Mouse (Mus musculus): ENCODE data around the gene Cfap77. TPM values are rescaled to one million over a fixed set of nuclear protein-coding genes. Genes with fewer than 3 reads are reported as not detected.
"Not testable (repeated sequence)": the region's sequence is repeated elsewhere in the genome, so short reads cannot be mapped to it uniquely, and the experiment has no call there.

The Cfap77 gene
- polyA plus RNA-seq (2016; fragmentation: Nextera tagmentation; extraction: Ambion mirVana): 0.47 and 0.64 TPM in 2 replicates

DNA sequence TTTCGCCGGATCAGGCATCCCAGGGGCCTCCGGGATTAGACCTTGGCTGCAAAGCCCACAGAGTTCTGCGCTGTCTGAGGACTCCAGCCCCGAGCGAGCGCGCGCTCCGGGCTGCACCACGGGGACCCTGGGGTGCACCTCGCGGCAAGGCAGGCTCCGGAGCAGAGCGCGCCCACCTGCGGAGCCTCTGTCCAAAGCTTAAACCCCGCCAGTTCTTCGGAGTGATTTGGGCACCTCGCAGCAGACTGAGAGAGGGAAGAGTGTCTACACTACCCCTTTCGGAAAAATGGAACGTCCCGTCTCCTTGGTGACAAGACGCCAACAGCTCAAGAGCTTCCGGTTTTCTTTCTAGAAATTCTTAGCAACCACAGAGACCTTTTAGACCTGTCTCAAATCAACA lies at the start of gene Cfap77:
Gene Cfap77, minus strand, starts transcription at position 76 of the 400 bp plus-strand sequence.
- peak within 1 kb of the TSS; percentile 56 for H3K9ac ChIP-seq (replicated peaks)
- H3K27ac ChIP-seq (replicated peaks): 0 out of 2 replicates have a peak within 1 kb of the TSS, but pooled peaks have one; percentile 15
- H3K27me3 ChIP-seq: peaks cover 47% of the 10 kb centered on the region
- peak; percentile 75 for ATAC-seq (ENCODE audit: low FRiP score, low read depth)
- peaks cover 24% of the 10 kb centered on the region for H3K4me1 ChIP-seq
- peak within 1 kb of the TSS; percentile 51 for H3K4me3 ChIP-seq
- peak within 1 kb of the TSS; percentile 79 for H3K4me2 ChIP-seq (replicated peaks)
- no peaks in the 10 kb centered on the region for H3K36me3 ChIP-seq
- under 1% methylated on average over 25 of the region's 25 CpGs for WGBS
- H3K9me3 ChIP-seq: no peaks in the 10 kb centered on the region

DNA sequence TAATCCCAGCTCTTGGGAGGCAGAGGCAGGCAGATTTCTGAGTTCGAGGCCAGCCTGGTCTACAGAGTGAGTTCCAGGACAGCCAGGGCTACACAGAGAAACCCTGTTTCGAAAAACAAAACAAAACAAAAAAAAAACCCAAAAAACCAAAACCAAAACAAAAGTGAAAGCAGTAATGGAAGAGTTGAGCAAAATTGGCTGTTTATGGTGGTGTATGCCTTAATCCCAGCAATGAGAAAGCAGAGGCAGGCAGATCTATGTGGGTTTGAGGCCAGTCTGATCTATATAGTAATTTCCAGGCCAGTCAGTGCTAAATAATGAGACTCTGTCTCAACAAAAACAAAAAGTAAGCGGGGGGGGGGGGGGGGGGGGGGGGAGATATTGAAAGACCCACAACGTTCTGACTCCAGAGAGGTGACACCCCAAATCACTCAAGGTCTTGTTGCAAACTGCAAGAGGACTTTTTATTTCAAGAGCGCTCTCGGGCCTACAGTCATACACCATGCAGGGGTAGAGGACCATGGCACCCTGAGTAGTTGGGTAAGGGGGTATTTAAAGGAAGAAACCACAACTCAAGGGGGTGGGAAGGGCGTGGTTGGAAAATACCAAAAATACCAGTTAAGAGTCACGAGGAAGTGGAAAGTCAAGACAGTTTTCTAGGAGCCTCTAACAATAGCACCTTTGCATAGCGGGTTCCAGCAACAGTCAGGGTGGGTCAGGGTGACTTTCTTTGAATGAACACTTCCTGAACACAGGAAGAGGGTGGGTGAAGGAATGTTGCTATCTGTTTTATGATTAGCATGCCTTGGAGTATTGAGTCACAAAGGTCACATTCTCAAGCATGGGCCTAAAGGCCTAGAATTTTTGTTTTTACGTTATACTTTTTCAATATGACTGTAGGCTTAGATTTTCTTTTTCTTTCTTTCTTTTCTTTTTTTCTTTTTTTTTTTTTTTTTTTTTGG lies 47.8 kb upstream of the Cfap77 start:
- not testable (repeated sequence) for H3K9ac ChIP-seq (replicated peaks); H3K36me3 ChIP-seq; ATAC-seq (ENCODE audit: low FRiP score, low read depth); H3K9me3 ChIP-seq; H3K4me2 ChIP-seq (replicated peaks); H3K4me3 ChIP-seq; H3K27me3 ChIP-seq; H3K27ac ChIP-seq (replicated peaks); H3K4me1 ChIP-seq
- 90% methylated on average over 9 of the region's 10 CpGs for WGBS

DNA sequence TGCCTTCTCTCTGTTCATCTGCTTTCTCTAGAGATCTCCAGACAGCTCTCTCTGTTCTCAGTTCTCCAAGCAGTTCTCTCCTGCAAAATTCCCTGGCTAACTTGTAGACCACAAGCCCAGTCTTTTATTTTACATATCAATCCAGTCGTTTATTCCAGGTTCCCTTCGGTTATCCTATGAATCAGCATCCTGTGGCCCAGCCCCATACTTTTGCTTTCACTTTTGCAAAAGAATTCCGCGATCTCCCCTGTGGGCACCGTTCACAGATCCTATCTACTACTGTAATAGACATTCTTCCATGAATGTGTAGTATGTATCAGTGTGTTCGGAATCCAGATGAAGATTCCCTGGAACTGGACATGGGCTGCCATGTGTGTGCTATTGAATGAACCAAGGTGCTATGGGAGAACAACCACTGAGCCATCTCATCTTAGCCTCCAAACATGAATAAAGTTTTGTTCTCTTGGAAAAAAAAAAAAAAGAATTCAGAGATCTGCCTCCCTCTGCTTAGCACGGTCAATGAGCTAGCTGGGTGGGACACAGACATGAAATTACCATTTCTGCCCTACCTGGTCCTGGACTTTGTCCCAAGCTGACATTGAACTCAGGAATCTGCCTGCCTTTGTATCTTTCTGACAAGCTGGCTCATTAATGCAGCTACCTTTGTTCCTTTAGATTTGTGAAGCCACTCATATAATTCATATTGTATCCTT lies 46.1 kb upstream of the Cfap77 start:
- 0 out of 2 replicates have a peak, but pooled peaks cover 3% of the 10 kb centered on the region for H3K4me1 ChIP-seq
- H3K4me3 ChIP-seq: no peak overlapping the region
- H3K9ac ChIP-seq (replicated peaks): no peak overlapping the region
- 81% methylated on average over 7 of the region's 7 CpGs for WGBS
- no peak overlapping the region for H3K4me2 ChIP-seq (replicated peaks)
- no peak overlapping the region for H3K27ac ChIP-seq (replicated peaks)
- H3K9me3 ChIP-seq: no peaks in the 10 kb centered on the region
- ATAC-seq (ENCODE audit: low FRiP score, low read depth): no peak
- H3K36me3 ChIP-seq: no peaks in the 10 kb centered on the region
- H3K27me3 ChIP-seq: no peaks in the 10 kb centered on the region

DNA sequence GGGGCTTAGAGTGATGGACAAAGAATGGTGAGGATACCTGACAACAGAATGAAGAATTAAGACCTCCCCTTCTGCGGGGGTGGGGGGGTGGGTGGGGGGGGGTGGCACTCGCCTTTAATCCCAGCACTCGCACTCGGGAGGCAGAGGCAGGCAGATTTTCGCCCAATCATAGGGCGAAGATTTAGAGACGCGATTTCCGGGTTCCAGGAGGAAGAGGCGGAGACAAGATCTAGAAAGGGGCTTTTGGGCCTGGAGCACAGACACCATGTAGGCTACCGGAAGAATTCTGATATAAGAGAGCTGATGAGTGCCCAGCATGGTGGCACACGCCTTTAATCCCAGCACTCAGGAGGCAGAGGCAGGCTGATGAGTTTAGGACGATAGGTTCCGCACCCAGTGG lies 44.8 kb upstream of the Cfap77 start:
- no peak overlapping the region for H3K4me3 ChIP-seq
- 0 out of 2 replicates have a peak, but pooled peaks cover 3% of the 10 kb centered on the region for H3K4me1 ChIP-seq
- no peak for ATAC-seq (ENCODE audit: low FRiP score, low read depth)
- no peaks in the 10 kb centered on the region for H3K27me3 ChIP-seq
- no peak overlapping the region for H3K27ac ChIP-seq (replicated peaks)
- no peaks in the 10 kb centered on the region for H3K9me3 ChIP-seq
- no peak overlapping the region for H3K4me2 ChIP-seq (replicated peaks)
- no peak overlapping the region for H3K9ac ChIP-seq (replicated peaks)
- 92% methylated on average over 13 of the region's 14 CpGs for WGBS
- H3K36me3 ChIP-seq: no peaks in the 10 kb centered on the region

DNA sequence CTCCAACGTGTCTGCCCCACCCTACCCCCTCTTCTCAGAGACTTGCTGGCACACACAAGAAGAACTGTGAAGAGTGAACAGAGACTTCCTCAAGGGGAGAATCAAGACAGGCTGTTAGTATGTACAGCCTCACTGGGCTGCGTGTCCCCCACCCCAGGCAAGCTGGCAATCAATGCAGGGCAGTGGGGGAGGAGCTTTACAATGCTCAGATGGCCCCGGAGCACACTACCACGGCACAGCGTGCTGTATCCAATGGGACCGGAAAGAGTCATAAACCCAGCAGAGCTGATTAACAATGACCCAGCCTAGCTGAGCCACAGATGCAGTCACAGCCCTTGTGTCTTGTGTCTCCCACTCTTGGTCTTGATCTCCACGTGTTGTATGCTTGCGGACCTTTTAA lies 43.9 kb upstream of the Cfap77 start:
- Histone ChIP-seq H3K4me3 (no peak overlapping the region), H3K27me3 (no peaks in the 10 kb centered on the region), H3K27ac (replicated peaks) (no peak overlapping the region), H3K9me3 (no peaks in the 10 kb centered on the region), H3K4me2 (replicated peaks) (no peak overlapping the region), H3K36me3 (no peaks in the 10 kb centered on the region), H3K9ac (replicated peaks) (no peak overlapping the region), H3K4me1 (0 out of 2 replicates have a peak, but pooled peaks cover 3% of the 10 kb centered on the region)
- ATAC-seq (ENCODE audit: low FRiP score, low read depth): no peak
- 83% methylated on average over 8 of the region's 8 CpGs for WGBS

DNA sequence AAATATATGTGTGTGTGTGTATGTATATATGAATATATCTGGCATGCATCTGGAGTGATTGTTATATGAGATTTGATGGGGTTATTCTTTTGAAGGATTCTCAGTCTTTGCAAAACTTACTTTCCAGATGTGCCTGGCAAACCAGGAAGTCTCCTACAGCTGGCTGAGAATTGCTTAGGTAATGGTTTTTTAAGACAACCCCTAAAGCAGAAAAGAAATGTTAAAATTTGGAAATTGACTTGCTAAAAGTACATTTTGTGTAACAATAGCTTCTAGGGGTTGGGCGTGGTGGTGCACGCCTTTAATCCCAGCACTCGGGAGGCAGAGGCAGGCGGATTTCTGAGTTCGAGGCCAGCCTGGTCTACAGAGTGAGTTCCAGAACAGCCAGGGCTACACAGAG lies 43.1 kb upstream of the Cfap77 start:
- H3K4me3 ChIP-seq; ATAC-seq (ENCODE audit: low FRiP score, low read depth); H3K9ac ChIP-seq (replicated peaks); H3K27me3 ChIP-seq; H3K36me3 ChIP-seq; H3K4me2 ChIP-seq (replicated peaks); H3K9me3 ChIP-seq; H3K4me1 ChIP-seq; H3K27ac ChIP-seq (replicated peaks): not testable (repeated sequence)
- WGBS: 97% methylated on average over 5 of the region's 5 CpGs

DNA sequence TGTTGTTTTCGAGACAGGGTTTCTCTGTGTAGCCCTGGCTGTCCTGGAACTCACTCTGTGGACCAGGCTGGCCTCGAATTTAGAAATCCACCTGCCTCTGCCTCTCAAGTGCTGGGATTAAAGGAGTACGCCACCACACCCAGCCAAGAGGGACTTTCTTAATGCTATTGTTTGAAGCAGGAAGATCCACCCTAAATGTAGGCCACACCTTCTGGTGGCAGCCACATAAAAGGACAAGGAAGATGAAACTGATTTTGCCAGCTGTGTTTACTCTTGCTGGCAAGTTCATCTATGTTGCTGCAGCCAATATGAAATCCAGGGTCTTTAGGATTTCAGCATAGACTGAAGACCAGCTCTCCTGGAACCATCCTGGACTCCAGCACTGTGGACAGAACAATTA lies 42.6 kb upstream of the Cfap77 start:
- 0 out of 2 replicates have a peak, but pooled peaks cover 3% of the 10 kb centered on the region for H3K4me1 ChIP-seq
- 80% methylated on average over 3 of the region's 3 CpGs for WGBS

DNA sequence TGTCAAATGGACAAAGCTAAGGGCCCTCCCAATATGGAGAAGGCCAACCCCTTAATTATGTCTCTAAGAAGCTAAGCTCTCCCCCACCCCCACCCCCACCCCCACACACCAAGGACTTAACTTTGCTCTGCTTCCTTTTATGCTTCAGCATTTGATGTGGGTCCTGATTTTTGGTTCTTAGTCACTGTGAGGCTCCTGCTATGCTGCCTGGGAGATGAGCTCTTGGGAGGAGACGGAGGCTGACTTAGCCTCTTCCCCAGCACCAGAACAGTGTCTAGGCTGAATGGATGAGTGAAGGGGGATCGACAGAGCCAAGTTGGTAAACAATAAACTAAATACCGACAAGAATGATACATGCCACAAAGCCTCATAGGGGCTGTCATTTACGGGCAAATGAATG lies 41.9 kb upstream of the Cfap77 start:
- Histone ChIP-seq H3K4me1 (0 out of 2 replicates have a peak, but pooled peaks cover 3% of the 10 kb centered on the region), H3K9ac (replicated peaks) (no peak overlapping the region), H3K27ac (replicated peaks) (no peak overlapping the region), H3K27me3 (no peaks in the 10 kb centered on the region), H3K4me3 (no peak overlapping the region), H3K4me2 (replicated peaks) (no peak overlapping the region), H3K36me3 (no peaks in the 10 kb centered on the region), H3K9me3 (no peaks in the 10 kb centered on the region)
- 44% methylated on average over 4 of the region's 4 CpGs for WGBS
- ATAC-seq (ENCODE audit: low FRiP score, low read depth): no peak

More for the DNA sequence above, 42.6 kb upstream of the Cfap77 start:
- Histone ChIP-seq H3K36me3 (no peaks in the 10 kb centered on the region), H3K27me3 (no peaks in the 10 kb centered on the region), H3K9ac (replicated peaks) (no peak overlapping the region), H3K27ac (replicated peaks) (no peak overlapping the region), H3K9me3 (no peaks in the 10 kb centered on the region), H3K4me2 (replicated peaks) (no peak overlapping the region), H3K4me3 (no peak overlapping the region)
- no peak for ATAC-seq (ENCODE audit: low FRiP score, low read depth)

DNA sequence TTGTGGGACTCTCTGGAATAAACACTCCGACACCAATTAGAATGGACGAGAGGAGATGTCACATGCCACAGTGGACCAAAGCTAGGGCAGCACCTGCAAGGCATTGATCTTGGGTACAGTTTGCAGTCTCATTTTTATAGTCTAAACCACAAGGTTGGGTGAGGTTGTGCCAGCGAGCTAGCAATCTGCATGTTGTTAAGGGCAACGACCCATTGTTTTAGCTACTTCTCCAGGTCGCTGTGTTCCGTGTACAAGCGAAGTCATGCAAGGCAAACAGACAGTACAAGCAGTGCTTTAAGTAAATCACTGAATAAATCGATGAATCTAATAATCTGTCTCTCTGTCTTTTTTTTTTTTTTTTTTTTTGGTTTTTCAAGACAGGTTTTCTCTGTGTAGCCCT lies 40.8 kb upstream of the Cfap77 start:
- H3K27me3 ChIP-seq: no peaks in the 10 kb centered on the region
- no peak for ATAC-seq (ENCODE audit: low FRiP score, low read depth)
- 95% methylated on average over 8 of the region's 8 CpGs for WGBS

DNA sequence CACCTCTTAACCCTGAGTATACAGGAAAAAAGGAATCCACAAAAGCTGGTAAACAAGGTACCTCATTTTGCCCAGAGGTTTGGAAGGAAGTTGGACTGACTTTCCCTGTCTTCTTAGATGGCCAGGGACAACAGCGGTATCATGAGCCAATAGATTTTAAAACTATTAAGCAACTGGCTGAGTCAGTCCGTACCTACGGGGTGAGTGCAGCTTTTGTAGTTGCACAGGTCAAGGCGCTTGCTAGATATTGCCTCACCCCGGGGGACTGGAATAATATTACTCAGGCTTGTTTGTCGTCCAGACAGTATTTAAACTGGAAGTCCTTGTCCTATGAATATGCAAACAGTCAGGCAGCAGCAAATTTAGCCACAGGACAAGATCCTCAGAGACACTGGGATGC lies 34.4 kb upstream of the Cfap77 start:
- not testable (repeated sequence) for H3K9me3 ChIP-seq; H3K4me2 ChIP-seq (replicated peaks); H3K4me1 ChIP-seq; H3K27me3 ChIP-seq; H3K27ac ChIP-seq (replicated peaks); ATAC-seq (ENCODE audit: low FRiP score, low read depth); H3K9ac ChIP-seq (replicated peaks); H3K4me3 ChIP-seq
- 82% methylated on average over 6 of the region's 6 CpGs for WGBS
- H3K36me3 ChIP-seq: peaks cover 28% of the 10 kb centered on the region

More for the DNA sequence above, 40.8 kb upstream of the Cfap77 start:
- no peak overlapping the region for H3K27ac ChIP-seq (replicated peaks)
- no peak overlapping the region for H3K9ac ChIP-seq (replicated peaks)
- H3K9me3 ChIP-seq: no peaks in the 10 kb centered on the region
- no peak overlapping the region for H3K4me3 ChIP-seq
- H3K4me2 ChIP-seq (replicated peaks): no peak overlapping the region
- H3K4me1 ChIP-seq: 0 out of 2 replicates have a peak, but pooled peaks cover 3% of the 10 kb centered on the region
- H3K36me3 ChIP-seq: no peaks in the 10 kb centered on the region

DNA sequence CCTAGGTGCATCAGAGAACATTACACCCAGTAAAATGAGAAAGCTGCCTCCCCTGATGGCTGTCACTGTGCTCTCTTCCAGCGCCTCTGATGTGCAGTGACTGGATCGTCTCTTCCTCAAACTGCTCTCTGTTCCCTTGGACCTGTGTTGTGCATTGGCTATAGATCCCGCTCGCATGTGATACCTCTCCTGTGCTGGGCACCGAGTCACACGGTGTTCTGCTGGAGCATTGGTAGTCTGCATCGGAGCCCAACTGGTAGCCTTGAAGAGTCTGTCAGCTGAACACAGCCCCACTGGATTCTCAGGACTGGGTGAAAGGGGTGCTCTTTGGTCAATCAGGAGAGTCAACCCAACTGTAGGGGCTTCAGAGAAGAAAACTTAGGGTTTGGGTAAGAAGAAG lies 31.2 kb upstream of the Cfap77 start:
- no peak overlapping the region for H3K9ac ChIP-seq (replicated peaks)
- H3K9me3 ChIP-seq: no peaks in the 10 kb centered on the region
- H3K36me3 ChIP-seq: peaks cover 60% of the 10 kb centered on the region
- H3K27me3 ChIP-seq: no peaks in the 10 kb centered on the region
- no peak overlapping the region for H3K27ac ChIP-seq (replicated peaks)
- H3K4me1 ChIP-seq: no peaks in the 10 kb centered on the region
- no peak for ATAC-seq (ENCODE audit: low FRiP score, low read depth)
- H3K4me2 ChIP-seq (replicated peaks): no peak overlapping the region
- WGBS: 97% methylated on average over 7 of the region's 7 CpGs
- no peak overlapping the region for H3K4me3 ChIP-seq

DNA sequence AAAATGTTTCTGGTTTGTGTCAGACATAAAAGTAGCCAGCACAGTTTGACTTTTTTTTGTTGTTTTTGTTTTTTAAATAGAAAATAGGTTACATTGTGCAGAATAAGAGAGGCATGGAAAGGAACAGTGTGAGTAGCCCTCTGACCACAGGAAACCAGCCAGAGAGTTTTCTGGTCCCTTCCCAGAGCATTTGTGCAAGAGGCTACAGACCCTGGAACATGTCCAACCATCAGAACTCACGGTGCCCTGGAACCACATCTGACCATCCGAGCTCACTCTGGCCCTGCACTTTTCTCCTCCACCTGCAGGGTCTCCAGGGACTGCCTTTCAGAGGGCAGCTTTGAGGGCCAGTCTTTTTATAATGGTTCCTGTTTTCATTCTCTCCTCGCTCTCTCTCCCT lies 27.1 kb upstream of the Cfap77 start:
- H3K36me3 ChIP-seq: peaks cover 91% of the 10 kb centered on the region

More for the DNA sequence above, 27.1 kb upstream of the Cfap77 start:
- WGBS: 86% methylated on average over 3 of the region's 3 CpGs
- no peak overlapping the region for H3K4me2 ChIP-seq (replicated peaks)
- no peak overlapping the region for H3K4me3 ChIP-seq
- no peaks in the 10 kb centered on the region for H3K27me3 ChIP-seq
- H3K9me3 ChIP-seq: no peaks in the 10 kb centered on the region
- H3K4me1 ChIP-seq: no peaks in the 10 kb centered on the region
- no peak overlapping the region for H3K9ac ChIP-seq (replicated peaks)
- no peak for ATAC-seq (ENCODE audit: low FRiP score, low read depth)
- H3K27ac ChIP-seq (replicated peaks): no peak overlapping the region

Measured in midbrain, embryonic 12.5 days (tissue).